Mouse (Mus musculus): Measurements from ENCODE around the gene Cfap299. TPM values are rescaled to one million over a fixed set of nuclear protein-coding genes. Genes with fewer than 3 reads are reported as not detected.

Cfap299 gene
- polyA plus RNA-seq, 1 experiment from 2014 or later = not detected

- Histone ChIP-seq H3K27me3 (ENCODE audit: control insufficient read depth, insufficient read depth, low read depth, low read length) (no peaks in the 10 kb centered on the region), H3K36me3 (ENCODE audit: control insufficient read depth, insufficient read depth) (no peaks in the 10 kb centered on the region), H3K9ac (ENCODE audit: low read depth, low read length) (no peak overlapping the region), H3K4me2 (ENCODE audit: low read depth, low read length) (no peak overlapping the region), H3K9me3 (replicated peaks; ENCODE audit: control insufficient read depth, low read length) (no peaks in the 10 kb centered on the region), H3K4me3 (ENCODE audit: low read depth, low read length) (no peak overlapping the region), H3K27ac (ENCODE audit: low read length) (no peak overlapping the region), H3K4me1 (ENCODE audit: control insufficient read depth, low read depth, low read length) (no peaks in the 10 kb centered on the region)
- no peak for ATAC-seq (ENCODE audit: low read depth)
- WGBS (ENCODE audit: insufficient replicate concordance) = 67% methylated on average over 5 of the region's 5 CpGs
Observed at GRCm38 (mm10) chr5:98365340-98365739, 36.2 kb downstream of the Cfap299 start.

- Histone ChIP-seq H3K36me3 (ENCODE audit: control insufficient read depth, insufficient read depth) (no peaks in the 10 kb centered on the region), H3K27me3 (ENCODE audit: control insufficient read depth, insufficient read depth, low read depth, low read length) (no peaks in the 10 kb centered on the region), H3K9me3 (replicated peaks; ENCODE audit: control insufficient read depth, low read length) (no peaks in the 10 kb centered on the region), H3K4me1 (ENCODE audit: control insufficient read depth, low read depth, low read length) (no peaks in the 10 kb centered on the region), H3K4me3 (ENCODE audit: low read depth, low read length) (no peak overlapping the region), H3K4me2 (ENCODE audit: low read depth, low read length) (no peak overlapping the region), H3K27ac (ENCODE audit: low read length) (no peak overlapping the region), H3K9ac (ENCODE audit: low read depth, low read length) (no peak overlapping the region)
- 32% methylated on average over 4 of the region's 4 CpGs for WGBS (ENCODE audit: insufficient replicate concordance)
- ATAC-seq (ENCODE audit: low read depth) = no peak
Observed at GRCm38 (mm10) chr5:98368822-98369221, 39.7 kb downstream of the Cfap299 start.

GRCm38 (mm10) chr5:98369426-98369825 is 40.3 kb downstream of the Cfap299 start:
- no peaks in the 10 kb centered on the region for H3K9me3 ChIP-seq (replicated peaks; ENCODE audit: control insufficient read depth, low read length)
- H3K9ac ChIP-seq (ENCODE audit: low read depth, low read length) = no peak overlapping the region
- 65% methylated on average over 7 of the region's 7 CpGs for WGBS (ENCODE audit: insufficient replicate concordance)
- H3K4me3 ChIP-seq (ENCODE audit: low read depth, low read length) = no peak overlapping the region
- no peaks in the 10 kb centered on the region for H3K36me3 ChIP-seq (ENCODE audit: control insufficient read depth, insufficient read depth)
- H3K27ac ChIP-seq (ENCODE audit: low read length) = no peak overlapping the region
- H3K4me1 ChIP-seq (ENCODE audit: control insufficient read depth, low read depth, low read length) = no peaks in the 10 kb centered on the region
- ATAC-seq (ENCODE audit: low read depth) = no peak
- no peak overlapping the region for H3K4me2 ChIP-seq (ENCODE audit: low read depth, low read length)
- H3K27me3 ChIP-seq (ENCODE audit: control insufficient read depth, insufficient read depth, low read depth, low read length) = no peaks in the 10 kb centered on the region

GRCm38 (mm10) chr5:98376058-98376798 is 47.1 kb downstream of the Cfap299 start:
- no peak overlapping the region for H3K27ac ChIP-seq (ENCODE audit: low read length)
- H3K4me1 ChIP-seq (ENCODE audit: control insufficient read depth, low read depth, low read length) = no peaks in the 10 kb centered on the region
- no peak overlapping the region for H3K4me3 ChIP-seq (ENCODE audit: low read depth, low read length)
- ATAC-seq (ENCODE audit: low read depth) = no peak
- H3K4me2 ChIP-seq (ENCODE audit: low read depth, low read length) = no peak overlapping the region
- H3K27me3 ChIP-seq (ENCODE audit: control insufficient read depth, insufficient read depth, low read depth, low read length) = no peaks in the 10 kb centered on the region
- H3K9ac ChIP-seq (ENCODE audit: low read depth, low read length) = no peak overlapping the region
- 69% methylated on average over 8 of the region's 8 CpGs for WGBS (ENCODE audit: insufficient replicate concordance)
- H3K9me3 ChIP-seq (replicated peaks; ENCODE audit: control insufficient read depth, low read length) = no peaks in the 10 kb centered on the region; the same call in 1 of the 2 replicates
- H3K36me3 ChIP-seq (ENCODE audit: control insufficient read depth, insufficient read depth) = no peaks in the 10 kb centered on the region

- H3K4me2 ChIP-seq (ENCODE audit: low read depth, low read length) = no peak overlapping the region
- H3K4me3 ChIP-seq (ENCODE audit: low read depth, low read length) = no peak overlapping the region
- ATAC-seq (ENCODE audit: low read depth) = no peak
- WGBS (ENCODE audit: insufficient replicate concordance) = 66% methylated on average over 4 of the region's 4 CpGs
- no peak overlapping the region for H3K9ac ChIP-seq (ENCODE audit: low read depth, low read length)
- no peaks in the 10 kb centered on the region; the same call in 1 of the 2 replicates for H3K9me3 ChIP-seq (replicated peaks; ENCODE audit: control insufficient read depth, low read length)
- H3K27ac ChIP-seq (ENCODE audit: low read length) = no peak overlapping the region
- H3K27me3 ChIP-seq (ENCODE audit: control insufficient read depth, insufficient read depth, low read depth, low read length) = no peaks in the 10 kb centered on the region
- no peaks in the 10 kb centered on the region for H3K4me1 ChIP-seq (ENCODE audit: control insufficient read depth, low read depth, low read length)
- H3K36me3 ChIP-seq (ENCODE audit: control insufficient read depth, insufficient read depth) = no peaks in the 10 kb centered on the region
Observed at GRCm38 (mm10) chr5:98376799-98377090, 47.6 kb downstream of the Cfap299 start.

GRCm38 (mm10) chr5:98380360-98380759 is 51.3 kb downstream of the Cfap299 start:
- Histone ChIP-seq H3K4me2 (ENCODE audit: low read depth, low read length) (no peak overlapping the region), H3K9me3 (replicated peaks; ENCODE audit: control insufficient read depth, low read length) (no peaks in the 10 kb centered on the region; the same call in 1 of the 2 replicates), H3K4me1 (ENCODE audit: control insufficient read depth, low read depth, low read length) (no peaks in the 10 kb centered on the region), H3K36me3 (ENCODE audit: control insufficient read depth, insufficient read depth) (no peaks in the 10 kb centered on the region), H3K27ac (ENCODE audit: low read length) (no peak overlapping the region), H3K9ac (ENCODE audit: low read depth, low read length) (no peak overlapping the region), H3K27me3 (ENCODE audit: control insufficient read depth, insufficient read depth, low read depth, low read length) (no peaks in the 10 kb centered on the region), H3K4me3 (ENCODE audit: low read depth, low read length) (no peak overlapping the region)
- WGBS (ENCODE audit: insufficient replicate concordance) = 60% methylated on average over 4 of the region's 4 CpGs
- ATAC-seq (ENCODE audit: low read depth) = no peak

- WGBS (ENCODE audit: insufficient replicate concordance) = 51% methylated on average over 3 of the region's 3 CpGs
- Histone ChIP-seq H3K9ac (ENCODE audit: low read depth, low read length) (no peak overlapping the region), H3K4me1 (ENCODE audit: control insufficient read depth, low read depth, low read length) (no peaks in the 10 kb centered on the region), H3K4me3 (ENCODE audit: low read depth, low read length) (no peak overlapping the region), H3K27ac (ENCODE audit: low read length) (no peak overlapping the region), H3K36me3 (ENCODE audit: control insufficient read depth, insufficient read depth) (no peaks in the 10 kb centered on the region), H3K27me3 (ENCODE audit: control insufficient read depth, insufficient read depth, low read depth, low read length) (no peaks in the 10 kb centered on the region), H3K4me2 (ENCODE audit: low read depth, low read length) (no peak overlapping the region), H3K9me3 (replicated peaks; ENCODE audit: control insufficient read depth, low read length) (no peaks in the 10 kb centered on the region; the same call in 1 of the 2 replicates)
- ATAC-seq (ENCODE audit: low read depth) = no peak
Observed at GRCm38 (mm10) chr5:98387054-98387453, 58.0 kb downstream of the Cfap299 start.

GRCm38 (mm10) chr5:98402165-98402564 is 73.1 kb downstream of the Cfap299 start:
- Histone ChIP-seq H3K9ac (ENCODE audit: low read depth, low read length) (no peak overlapping the region), H3K9me3 (replicated peaks; ENCODE audit: control insufficient read depth, low read length) (no peaks in the 10 kb centered on the region), H3K4me2 (ENCODE audit: low read depth, low read length) (no peak overlapping the region), H3K27me3 (ENCODE audit: control insufficient read depth, insufficient read depth, low read depth, low read length) (no peaks in the 10 kb centered on the region), H3K27ac (ENCODE audit: low read length) (no peak overlapping the region), H3K4me3 (ENCODE audit: low read depth, low read length) (no peak overlapping the region), H3K4me1 (ENCODE audit: control insufficient read depth, low read depth, low read length) (no peaks in the 10 kb centered on the region), H3K36me3 (ENCODE audit: control insufficient read depth, insufficient read depth) (no peaks in the 10 kb centered on the region)
- WGBS (ENCODE audit: insufficient replicate concordance) = 66% methylated on average over 1 of the region's 1 CpGs
- ATAC-seq (ENCODE audit: low read depth) = no peak

GRCm38 (mm10) chr5:98410060-98410459 is 81.0 kb downstream of the Cfap299 start:
- Histone ChIP-seq H3K27me3 (ENCODE audit: control insufficient read depth, insufficient read depth, low read depth, low read length) (no peaks in the 10 kb centered on the region), H3K36me3 (ENCODE audit: control insufficient read depth, insufficient read depth) (no peaks in the 10 kb centered on the region), H3K4me1 (ENCODE audit: control insufficient read depth, low read depth, low read length) (no peaks in the 10 kb centered on the region), H3K27ac (ENCODE audit: low read length) (no peak overlapping the region), H3K9ac (ENCODE audit: low read depth, low read length) (no peak overlapping the region), H3K9me3 (replicated peaks; ENCODE audit: control insufficient read depth, low read length) (no peaks in the 10 kb centered on the region), H3K4me2 (ENCODE audit: low read depth, low read length) (no peak overlapping the region), H3K4me3 (ENCODE audit: low read depth, low read length) (no peak overlapping the region)
- 46% methylated on average over 2 of the region's 2 CpGs for WGBS (ENCODE audit: insufficient replicate concordance)
- no peak for ATAC-seq (ENCODE audit: low read depth)
